ENCODE assay signal across 25 mouse cellular contexts in genomic region chr1:170031656-170032055, GRCm38 (mm10).
DNase-seq lines count a peak whose midpoint lies in the region; ATAC-seq and TF ChIP-seq lines count a peak whose summit lies in the region.
"Had no signal": no experiment of that assay in that cellular context is flagged by ENCODE, and none has a peak within 500 bp of the region (broad histone marks: within the 10 kb centered on the region; RNA-seq: fewer than 3 reads in every experiment).

No protein-coding gene starts in this region.

- ATAC-seq in kidney, embryonic 15.5 days (replicated peaks; ENCODE audit: low FRiP score) = no peak
- ATAC-seq in kidney, embryonic 14.5 days (ENCODE audit: low FRiP score, low TSS enrichment) = no peak
- 0 out of 2 replicates have a peak, but pooled peaks have one; percentile 50 for ATAC-seq in liver, postnatal 0 days
- ATAC-seq: activated CD4-positive, CD25-positive, alpha-beta regulatory T cell, adult 4 months; forebrain, embryonic 15.5 days had no signal

- 88% methylated on average over 3 of the region's 3 CpGs for WGBS in kidney, embryonic 15.5 days
- WGBS in kidney, embryonic 14.5 days = 84% methylated on average over 3 of the region's 3 CpGs
- WGBS in liver, postnatal 0 days (ENCODE audit: insufficient replicate concordance) = 71% methylated on average over 3 of the region's 3 CpGs

- no peak overlapping the region for H3K4me3 ChIP-seq in kidney, embryonic 15.5 days (replicated peaks)
- no peak overlapping the region for H3K4me3 ChIP-seq in kidney, embryonic 14.5 days (ENCODE audit: low read length)
- no peak overlapping the region for H3K4me3 ChIP-seq in liver, postnatal 0 days (ENCODE audit: low read depth, low read length)
- H3K4me3 ChIP-seq: embryonic facial prominence, embryonic 10.5 days; embryonic facial prominence, embryonic 13.5 days; erythroblast, embryonic 14.5 days; forebrain, embryonic 12.5 days; forebrain, embryonic 15.5 days; heart, adult 2 months; hindbrain, embryonic 12.5 days had no signal

- H3K27me3 ChIP-seq in kidney, embryonic 15.5 days = no peaks in the 10 kb centered on the region
- H3K27me3 ChIP-seq in kidney, embryonic 14.5 days (ENCODE audit: control insufficient read depth, insufficient read depth, low read length) = no peaks in the 10 kb centered on the region
- no peaks in the 10 kb centered on the region for H3K27me3 ChIP-seq in liver, postnatal 0 days (ENCODE audit: insufficient read depth, low read length)
- H3K27me3 ChIP-seq: embryonic facial prominence, embryonic 13.5 days; forebrain, embryonic 12.5 days; forebrain, embryonic 15.5 days; hindbrain, embryonic 12.5 days had no signal

- H3K9me3 ChIP-seq in kidney, embryonic 15.5 days (replicated peaks) = no peaks in the 10 kb centered on the region
- no peaks in the 10 kb centered on the region for H3K9me3 ChIP-seq in kidney, embryonic 14.5 days (ENCODE audit: control insufficient read depth, low read length)
- no peaks in the 10 kb centered on the region for H3K9me3 ChIP-seq in liver, postnatal 0 days (ENCODE audit: low read length)
- H3K9me3 ChIP-seq: embryonic facial prominence, embryonic 10.5 days; embryonic facial prominence, embryonic 13.5 days; forebrain, embryonic 12.5 days; forebrain, embryonic 15.5 days; hindbrain, embryonic 12.5 days had no signal

- H3K27ac ChIP-seq in kidney, embryonic 15.5 days = no peak overlapping the region
- H3K27ac ChIP-seq in kidney, embryonic 14.5 days (ENCODE audit: low read depth, low read length) = no peak overlapping the region
- H3K27ac ChIP-seq in liver, postnatal 0 days (ENCODE audit: low read depth) = no peak overlapping the region
- H3K27ac ChIP-seq: embryonic facial prominence, embryonic 10.5 days; embryonic facial prominence, embryonic 13.5 days; forebrain, embryonic 12.5 days; forebrain, embryonic 15.5 days; heart, adult 2 months; hindbrain, embryonic 12.5 days had no signal

- TF ChIP-seq EP300 in liver, postnatal 0 days (IDR thresholded peaks at IDR 0.05; ENCODE audit: low read depth) = no peak

- no peaks in the 10 kb centered on the region for H3K4me1 ChIP-seq in kidney, embryonic 15.5 days
- no peaks in the 10 kb centered on the region for H3K4me1 ChIP-seq in kidney, embryonic 14.5 days (ENCODE audit: control insufficient read depth, insufficient read depth, low read length)
- no peaks in the 10 kb centered on the region for H3K4me1 ChIP-seq in liver, postnatal 0 days (ENCODE audit: insufficient read depth)
- H3K4me1 ChIP-seq: embryonic facial prominence, embryonic 10.5 days; embryonic facial prominence, embryonic 13.5 days; forebrain, embryonic 12.5 days; forebrain, embryonic 15.5 days; hindbrain, embryonic 12.5 days had no signal

- peak; percentile 65 for DNase-seq in heart, adult 11 months
- no peak for DNase-seq in heart, adult 8-10 months (ENCODE audit: low spot score)
- DNase-seq in kidney, adult 18-20 months = peak; percentile 21
- peak; percentile 62 for DNase-seq in kidney, adult 9 months
- no peak for DNase-seq in liver, postnatal 0 days
- DNase-seq in liver = no peak
- DNase-seq: adrenal gland, adult 8-10 months; adrenal gland, postnatal 25 days; cerebellum, adult 11-12 months; cerebellum, adult 8-10 months; cerebellum, postnatal 10 days; cerebellum, postnatal 36 days; embryo, embryonic 11 days; gastrocnemius, postnatal 25 days; heart, adult 2 months had no signal

- no peak overlapping the region for H3K9ac ChIP-seq in kidney, embryonic 15.5 days
- H3K9ac ChIP-seq in kidney, embryonic 14.5 days (ENCODE audit: low read depth, low read length) = no peak overlapping the region
- no peak overlapping the region for H3K9ac ChIP-seq in liver, postnatal 0 days (replicated peaks)
- H3K9ac ChIP-seq: embryonic facial prominence, embryonic 13.5 days; forebrain, embryonic 12.5 days; forebrain, embryonic 15.5 days; hindbrain, embryonic 12.5 days had no signal

- TF ChIP-seq CTCF in liver, postnatal 0 days (IDR thresholded peaks at IDR 0.05; ENCODE audit: low read depth) = no peak

- H3K36me3 ChIP-seq in kidney, embryonic 15.5 days = no peaks in the 10 kb centered on the region
- H3K36me3 ChIP-seq in kidney, embryonic 14.5 days (ENCODE audit: control insufficient read depth, insufficient read depth, low read length) = no peaks in the 10 kb centered on the region
- H3K36me3 ChIP-seq in liver, postnatal 0 days (replicated peaks; ENCODE audit: insufficient read depth, low read length) = no peaks in the 10 kb centered on the region
- H3K36me3 ChIP-seq: forebrain, embryonic 12.5 days; forebrain, embryonic 15.5 days; hindbrain, embryonic 12.5 days had no signal

- no peak overlapping the region for H3K4me2 ChIP-seq in kidney, embryonic 15.5 days
- H3K4me2 ChIP-seq in kidney, embryonic 14.5 days (replicated peaks; ENCODE audit: low read depth, low read length) = no peak overlapping the region
- H3K4me2 ChIP-seq in liver, postnatal 0 days (ENCODE audit: low read depth, low read length) = no peak overlapping the region
- H3K4me2 ChIP-seq: embryonic facial prominence, embryonic 13.5 days; forebrain, embryonic 12.5 days; forebrain, embryonic 15.5 days; heart, embryonic 11.5 days; hindbrain, embryonic 12.5 days had no signal

Comparison
In these comparisons a context has a peak if more than half of its experiments do, and no peak if none do; other contexts are left out.
1. DNase-seq: peak in heart, adult 11 months (single experiment), kidney, adult 18-20 months (single experiment) and kidney, adult 9 months (single experiment); none in heart, adult 8-10 months (single experiment), liver, postnatal 0 days (single experiment) and liver (single experiment).